Mouse (Mus musculus): ENCODE data around the gene Rps11. TPM values are rescaled to one million over a fixed set of nuclear protein-coding genes. Genes with fewer than 3 reads are reported as not detected.
"Not testable (repeated sequence)": the region's sequence is repeated elsewhere in the genome, so short reads cannot be mapped to it uniquely, and the experiment has no call there.

Rps11 gene
- polyA plus RNA-seq, 1 experiment from 2014 or later: 646 TPM

GRCm38 (mm10) chr7:45129318-45129717 is 5.1 kb upstream of the Rps11 start:
- ATAC-seq (ENCODE audit: low read depth): 0 out of 2 replicates have a peak, but pooled peaks have one; percentile 0
- WGBS (ENCODE audit: insufficient replicate concordance): under 1% methylated on average over 17 of the region's 17 CpGs
- peaks cover 36% of the 10 kb centered on the region for H3K4me1 ChIP-seq (ENCODE audit: control insufficient read depth, low read depth, low read length)

DNA sequence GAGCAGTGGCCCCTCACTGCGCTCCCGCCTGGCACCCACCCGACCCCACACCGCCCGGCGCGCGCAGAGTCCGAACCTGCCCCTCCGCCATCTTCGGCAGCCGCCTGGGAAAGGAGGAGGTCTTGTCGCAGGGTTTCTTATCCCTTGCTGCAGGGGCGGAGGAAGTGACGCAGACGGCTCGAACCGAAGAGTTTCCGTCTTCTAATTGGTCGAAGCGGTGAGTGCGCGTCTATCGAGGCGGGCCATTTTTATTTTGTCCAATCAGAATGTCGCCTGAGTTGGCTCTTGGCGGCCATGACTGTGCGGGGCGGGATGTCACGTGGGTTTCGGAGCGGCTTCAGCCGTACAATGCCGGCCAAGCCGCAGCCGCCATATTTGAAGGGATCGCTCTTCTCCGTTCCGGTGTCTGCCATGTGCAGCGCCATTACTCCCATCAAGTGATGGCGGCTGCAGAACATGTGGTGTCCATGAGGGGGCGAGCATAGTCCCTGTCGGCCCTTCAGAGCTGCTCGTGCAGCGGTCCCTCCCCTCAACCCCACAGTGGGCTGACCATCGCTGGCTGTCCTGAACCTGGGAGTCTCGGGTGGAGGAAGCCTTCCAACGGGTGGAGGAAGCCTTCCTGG is 4.5 kb upstream of the Rps11 start, which contains the start of gene Rpl13a:
Gene Rpl13a (minus strand): TSS at position 138 of the 623 bp plus-strand sequence.
- H3K4me2 ChIP-seq (ENCODE audit: low read depth, low read length): peak within 1 kb of the TSS; percentile 96
- H3K27ac ChIP-seq (ENCODE audit: low read length): peak within 1 kb of the TSS; percentile 90
- H3K27me3 ChIP-seq (ENCODE audit: control insufficient read depth, insufficient read depth, low read depth, low read length): no peaks in the 10 kb centered on the region
- H3K9me3 ChIP-seq (replicated peaks; ENCODE audit: control insufficient read depth, low read length): no peaks in the 10 kb centered on the region
- ATAC-seq (ENCODE audit: low read depth): peak; percentile 82
- peaks cover 21% of the 10 kb centered on the region for H3K36me3 ChIP-seq (ENCODE audit: control insufficient read depth, insufficient read depth)
- under 1% methylated on average over 48 of the region's 48 CpGs for WGBS (ENCODE audit: insufficient replicate concordance)
- peak within 1 kb of the TSS; percentile 81 for H3K4me3 ChIP-seq (ENCODE audit: low read depth, low read length)
- peaks cover 35% of the 10 kb centered on the region for H3K4me1 ChIP-seq (ENCODE audit: control insufficient read depth, low read depth, low read length)
- peak within 1 kb of the TSS; percentile 87 for H3K9ac ChIP-seq (ENCODE audit: low read depth, low read length)

More at GRCm38 (mm10) chr7:45129318-45129717, 5.1 kb upstream of the Rps11 start:
- H3K4me2 ChIP-seq (ENCODE audit: low read depth, low read length): peak overlapping the region; percentile 96
- peaks cover 21% of the 10 kb centered on the region for H3K36me3 ChIP-seq (ENCODE audit: control insufficient read depth, insufficient read depth)
- peak overlapping the region; percentile 90 for H3K27ac ChIP-seq (ENCODE audit: low read length)
- H3K9me3 ChIP-seq (replicated peaks; ENCODE audit: control insufficient read depth, low read length): no peaks in the 10 kb centered on the region
- H3K27me3 ChIP-seq (ENCODE audit: control insufficient read depth, insufficient read depth, low read depth, low read length): no peaks in the 10 kb centered on the region
- peak overlapping the region; percentile 81 for H3K4me3 ChIP-seq (ENCODE audit: low read depth, low read length)
- H3K9ac ChIP-seq (ENCODE audit: low read depth, low read length): peak overlapping the region; percentile 79

GRCm38 (mm10) chr7:45127700-45128224 is 3.5 kb upstream of the Rps11 start:
- no peak for ATAC-seq (ENCODE audit: low read depth)
- no peaks in the 10 kb centered on the region for H3K27me3 ChIP-seq (ENCODE audit: control insufficient read depth, insufficient read depth, low read depth, low read length)
- H3K4me2 ChIP-seq (ENCODE audit: low read depth, low read length): peak overlapping the region; percentile 84
- H3K9ac ChIP-seq (ENCODE audit: low read depth, low read length): peak overlapping the region; percentile 87
- H3K36me3 ChIP-seq (ENCODE audit: control insufficient read depth, insufficient read depth): peaks cover 23% of the 10 kb centered on the region
- peak overlapping the region; percentile 81 for H3K4me3 ChIP-seq (ENCODE audit: low read depth, low read length)
- peaks cover 41% of the 10 kb centered on the region for H3K4me1 ChIP-seq (ENCODE audit: control insufficient read depth, low read depth, low read length)
- WGBS (ENCODE audit: insufficient replicate concordance): 0% methylated on average over 6 of the region's 6 CpGs
- no peaks in the 10 kb centered on the region for H3K9me3 ChIP-seq (replicated peaks; ENCODE audit: control insufficient read depth, low read length)
- H3K27ac ChIP-seq (ENCODE audit: low read length): peak overlapping the region; percentile 86

DNA sequence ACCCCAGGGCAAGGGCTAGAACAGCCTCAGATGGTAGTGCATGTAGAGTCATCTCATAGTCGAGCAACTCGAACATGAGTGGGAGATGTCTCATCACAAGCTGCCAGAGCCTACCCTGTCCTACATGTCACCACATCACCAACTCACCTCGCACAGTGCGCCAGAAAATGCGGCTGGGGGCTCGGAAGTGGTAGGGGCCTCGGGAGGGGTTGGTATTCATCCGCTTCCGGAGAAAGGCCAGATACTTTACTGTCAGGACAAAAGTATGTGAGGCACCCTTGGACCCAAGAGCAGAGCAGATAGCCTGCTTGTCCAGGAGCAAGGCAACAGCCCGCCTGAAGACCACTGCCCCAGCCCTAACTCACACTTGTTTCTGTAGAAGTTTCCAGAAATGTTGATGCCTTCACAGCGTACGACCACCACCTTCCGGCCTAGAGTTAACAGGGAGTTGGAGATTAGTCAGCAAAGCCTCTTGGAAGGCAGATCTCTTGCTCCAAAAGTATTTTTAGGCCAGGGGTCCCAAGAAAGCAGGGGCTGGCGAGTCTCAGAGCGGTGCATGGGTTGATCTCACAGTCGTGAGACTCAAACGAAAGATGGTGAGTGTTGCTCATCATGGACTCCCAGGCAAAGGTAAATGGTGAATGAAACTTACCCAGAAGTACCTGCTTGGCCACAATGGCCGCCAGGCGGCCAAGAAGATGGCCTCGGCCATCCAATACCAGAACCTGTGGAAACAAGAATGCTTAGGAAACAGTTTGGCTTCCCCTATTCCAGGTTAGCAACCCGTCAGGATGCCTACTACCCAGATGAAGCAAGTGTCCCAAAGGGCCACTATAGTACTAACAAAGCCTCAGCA is 2.8 kb upstream of the Rps11 start:
- H3K9ac ChIP-seq (ENCODE audit: low read depth, low read length): peak overlapping the region; percentile 87
- WGBS (ENCODE audit: insufficient replicate concordance): 12% methylated on average over 21 of the region's 21 CpGs
- H3K27ac ChIP-seq (ENCODE audit: low read length): peak overlapping the region; percentile 86
- no peaks in the 10 kb centered on the region for H3K27me3 ChIP-seq (ENCODE audit: control insufficient read depth, insufficient read depth, low read depth, low read length)
- peak overlapping the region; percentile 81 for H3K4me3 ChIP-seq (ENCODE audit: low read depth, low read length)
- peaks cover 30% of the 10 kb centered on the region for H3K36me3 ChIP-seq (ENCODE audit: control insufficient read depth, insufficient read depth)
- no peak for ATAC-seq (ENCODE audit: low read depth)
- peaks cover 47% of the 10 kb centered on the region for H3K4me1 ChIP-seq (ENCODE audit: control insufficient read depth, low read depth, low read length)
- no peaks in the 10 kb centered on the region for H3K9me3 ChIP-seq (replicated peaks; ENCODE audit: control insufficient read depth, low read length)
- peak overlapping the region; percentile 84 for H3K4me2 ChIP-seq (ENCODE audit: low read depth, low read length)

GRCm38 (mm10) chr7:45126147-45126843 is 2.1 kb upstream of the Rps11 start:
- H3K36me3 ChIP-seq (ENCODE audit: control insufficient read depth, insufficient read depth): peaks cover 37% of the 10 kb centered on the region
- H3K9ac ChIP-seq (ENCODE audit: low read depth, low read length): peak overlapping the region; percentile 87
- no peaks in the 10 kb centered on the region for H3K27me3 ChIP-seq (ENCODE audit: control insufficient read depth, insufficient read depth, low read depth, low read length)
- no peaks in the 10 kb centered on the region for H3K9me3 ChIP-seq (replicated peaks; ENCODE audit: control insufficient read depth, low read length)
- peak overlapping the region; percentile 84 for H3K4me2 ChIP-seq (ENCODE audit: low read depth, low read length)
- H3K4me3 ChIP-seq (ENCODE audit: low read depth, low read length): peak overlapping the region; percentile 81
- H3K4me1 ChIP-seq (ENCODE audit: control insufficient read depth, low read depth, low read length): peaks cover 54% of the 10 kb centered on the region
- ATAC-seq (ENCODE audit: low read depth): no peak
- peak overlapping the region; percentile 86 for H3K27ac ChIP-seq (ENCODE audit: low read length)
- WGBS (ENCODE audit: insufficient replicate concordance): 58% methylated on average over 17 of the region's 17 CpGs

DNA sequence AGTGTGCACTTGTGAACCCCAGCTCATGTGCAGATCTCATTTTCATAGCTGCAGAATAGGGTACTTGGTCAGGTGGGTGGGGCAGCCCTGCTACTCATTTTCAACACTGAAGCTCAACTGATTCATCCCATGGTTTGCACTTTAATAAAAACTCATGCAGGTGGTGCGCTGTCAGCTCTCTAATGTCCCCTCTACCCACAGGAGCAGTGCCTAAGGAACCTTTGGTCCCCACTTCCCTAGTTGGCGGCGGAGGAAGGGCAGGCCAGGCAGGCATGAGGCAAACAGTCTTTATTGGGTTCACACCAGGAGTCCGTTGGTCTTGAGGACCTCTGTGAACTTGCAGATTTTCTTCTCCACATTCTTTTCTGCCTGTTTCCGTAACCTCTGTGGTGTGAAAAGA is 1.4 kb upstream of the Rps11 start:
- 0 out of 2 replicates have a peak overlapping the region, but pooled peaks have one; percentile 0 for H3K4me2 ChIP-seq (ENCODE audit: low read depth, low read length)
- H3K4me3 ChIP-seq (ENCODE audit: low read depth, low read length); H3K9ac ChIP-seq (ENCODE audit: low read depth, low read length); H3K27ac ChIP-seq (ENCODE audit: low read length); H3K27me3 ChIP-seq (ENCODE audit: control insufficient read depth, insufficient read depth, low read depth, low read length); ATAC-seq (ENCODE audit: low read depth); H3K9me3 ChIP-seq (replicated peaks; ENCODE audit: control insufficient read depth, low read length): not testable (repeated sequence)
- peaks cover 42% of the 10 kb centered on the region for H3K36me3 ChIP-seq (ENCODE audit: control insufficient read depth, insufficient read depth)
- 66% methylated on average over 5 of the region's 5 CpGs for WGBS (ENCODE audit: insufficient replicate concordance)
- H3K4me1 ChIP-seq (ENCODE audit: control insufficient read depth, low read depth, low read length): peaks cover 58% of the 10 kb centered on the region

GRCm38 (mm10) chr7:45125144-45125600 is 933 bp upstream of the Rps11 start:
- H3K4me2 ChIP-seq (ENCODE audit: low read depth, low read length): 0 out of 2 replicates have a peak overlapping the region, but pooled peaks have one; percentile 0
- H3K27me3 ChIP-seq (ENCODE audit: control insufficient read depth, insufficient read depth, low read depth, low read length): no peaks in the 10 kb centered on the region
- ATAC-seq (ENCODE audit: low read depth): no peak
- 24% methylated on average over 7 of the region's 7 CpGs for WGBS (ENCODE audit: insufficient replicate concordance)
- no peak overlapping the region for H3K9ac ChIP-seq (ENCODE audit: low read depth, low read length)
- peaks cover 47% of the 10 kb centered on the region for H3K36me3 ChIP-seq (ENCODE audit: control insufficient read depth, insufficient read depth)
- H3K9me3 ChIP-seq (replicated peaks; ENCODE audit: control insufficient read depth, low read length): no peaks in the 10 kb centered on the region
- H3K27ac ChIP-seq (ENCODE audit: low read length): peak overlapping the region; percentile 87
- H3K4me1 ChIP-seq (ENCODE audit: control insufficient read depth, low read depth, low read length): peaks cover 56% of the 10 kb centered on the region
- H3K4me3 ChIP-seq (ENCODE audit: low read depth, low read length): no peak overlapping the region

DNA sequence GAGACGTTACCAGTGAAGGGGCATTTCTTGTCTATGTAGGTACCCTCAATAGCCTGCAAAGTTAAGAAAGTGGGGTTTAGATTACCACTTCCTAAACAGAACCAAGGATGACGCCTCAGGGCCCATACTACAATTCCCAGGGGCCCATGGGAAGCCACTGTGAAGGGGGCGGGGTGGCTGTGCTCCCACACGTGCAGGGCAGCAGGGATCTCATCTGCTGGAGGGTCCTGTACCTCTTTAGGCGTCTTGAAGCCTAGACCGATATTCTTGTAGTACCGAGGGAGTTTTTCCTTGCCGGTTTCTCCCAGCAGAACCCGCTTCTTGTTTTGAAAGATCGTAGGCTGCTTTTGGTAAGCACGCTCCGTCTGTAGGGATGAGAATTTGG is 1.1 kb downstream of the Rps11 start:
- H3K36me3 ChIP-seq (ENCODE audit: control insufficient read depth, insufficient read depth): peaks cover 48% of the 10 kb centered on the region
- H3K4me3 ChIP-seq (ENCODE audit: low read depth, low read length): peak overlapping the region; percentile 77
- H3K27ac ChIP-seq (ENCODE audit: low read length): no peak overlapping the region
- H3K4me2 ChIP-seq (ENCODE audit: low read depth, low read length): peak overlapping the region; percentile 77
- H3K9me3 ChIP-seq (replicated peaks; ENCODE audit: control insufficient read depth, low read length): no peaks in the 10 kb centered on the region
- no peaks in the 10 kb centered on the region for H3K27me3 ChIP-seq (ENCODE audit: control insufficient read depth, insufficient read depth, low read depth, low read length)
- H3K9ac ChIP-seq (ENCODE audit: low read depth, low read length): peak overlapping the region; percentile 79
- peaks cover 46% of the 10 kb centered on the region for H3K4me1 ChIP-seq (ENCODE audit: control insufficient read depth, low read depth, low read length)
- ATAC-seq (ENCODE audit: low read depth): no peak
- 7% methylated on average over 12 of the region's 12 CpGs for WGBS (ENCODE audit: insufficient replicate concordance)
